Mouse (Mus musculus) left cerebral cortex, adult 2 months (tissue): ENCODE results near the gene Trim59. TPM values are rescaled to one million over a fixed set of nuclear protein-coding genes. Genes with fewer than 3 reads are reported as not detected.

ENCODE experiments used
- DNase-seq, 2 experiments: peaks; one replicate each; pipeline ENCODE4 v3.0.0; 2021 to 2022; ENCODE audit warnings: low spot score in 2 of 2, mixed read lengths in 1 of 2; ENCODE audit errors: extremely low spot score in 1 of 2
- H3K27ac ChIP-seq: fragments of 200-600 bp; 2 replicates; pipeline ENCODE4 v1.8.1; 2022
- H3K4me3 ChIP-seq: fragments of 200-600 bp; 2 replicates; pipeline ENCODE4 v1.8.1; 2022
- CTCF ChIP-seq: fragments of 200-600 bp; IDR thresholded peaks from 2 replicates; pipeline ENCODE4 v1.8.1; 2022; ENCODE audit warnings: antibody characterized with exemption, mild to moderate bottlenecking, moderate library complexity
- intact Hi-C: fragments of 180-260 bp; cut with DNase I; formaldehyde crosslinking; loops from one replicate; pipeline ENCODE4 v1.15.1; 2025
- long read RNA-seq, 2 experiments: library from polyadenylated mRNA; stranded (forward); transcript quantifications; one replicate each; pipeline ENCODE4 v2.0.0; 2021; ENCODE audit warnings: borderline mapping rate in 2 of 2
- total RNA-seq, 2 experiments: library from RNA; stranded (reverse); gene quantifications; 2 replicates each; pipeline ENCODE4 v1.2.3; 2021

The Trim59 gene
- total RNA-seq, result 1 to 10 TPM; 7.1 to 9.1 TPM
- long read RNA-seq, experiment 1, partial matches to known transcripts, result 1 of 11 reads
- long read RNA-seq, experiment 1, other reads (novel, unspliced or antisense), result 6 of 11 reads
- long read RNA-seq, experiment 2, partial matches to known transcripts, result 0 of 3 reads
- long read RNA-seq, experiment 2, other reads (novel, unspliced or antisense), result 1 of 3 reads

- Histone ChIP-seq H3K4me3 (peak within 1 kb of the TSS; percentile 96), H3K27ac (peak within 1 kb of the TSS; percentile 77)
- peak; percentile 86 to 91 for DNase-seq
- intact Hi-C loops, result loop anchor here (2.0 to 10.0 kb wide), 2 partner anchors 40 to 330 kb away; partner anchors contain the start of genes Ift80 and Smc4
- TF ChIP-seq CTCF, result no peak; the same call in none of the 2 replicates
Observed at GRCm38 (mm10) chr3:69044645-69045399, at the start of gene Trim59. TSS of gene Trim59 (minus strand) at chr3:69044755.

- H3K4me3 ChIP-seq, result no peak overlapping the region
- intact Hi-C loops, result no loop called here
- TF ChIP-seq CTCF, result peak; percentile 74
- no peak for DNase-seq
- H3K27ac ChIP-seq, result no peak overlapping the region
Observed at GRCm38 (mm10) chr3:69064005-69064404, 19.4 kb upstream of the Trim59 start.

- no peak for DNase-seq
- H3K4me3 ChIP-seq, result no peak overlapping the region
- TF ChIP-seq CTCF, result no peak
- intact Hi-C loops, result no loop called here
- H3K27ac ChIP-seq, result no peak overlapping the region
Observed at GRCm38 (mm10) chr3:69062764-69063163, 18.2 kb upstream of the Trim59 start.

- DNase-seq, result no peak
- H3K27ac ChIP-seq, result no peak overlapping the region
- TF ChIP-seq CTCF, result no peak
- intact Hi-C loops, result no loop called here
- no peak overlapping the region for H3K4me3 ChIP-seq
Observed at GRCm38 (mm10) chr3:69060672-69061071, 16.1 kb upstream of the Trim59 start.

- no peak overlapping the region for H3K4me3 ChIP-seq
- H3K27ac ChIP-seq, result no peak overlapping the region
- intact Hi-C loops, result no loop called here
- no peak for TF ChIP-seq CTCF
- DNase-seq, result no peak
Observed at GRCm38 (mm10) chr3:69055871-69056270, 11.3 kb upstream of the Trim59 start.

- no peak for TF ChIP-seq CTCF
- DNase-seq, result no peak
- Histone ChIP-seq H3K4me3 (no peak overlapping the region), H3K27ac (no peak overlapping the region)
- intact Hi-C loops, result no loop called here
Observed at GRCm38 (mm10) chr3:69054760-69055432, 10.3 kb upstream of the Trim59 start.

- DNase-seq, result no peak
- Histone ChIP-seq H3K27ac (no peak overlapping the region), H3K4me3 (no peak overlapping the region)
- intact Hi-C loops, result no loop called here
- TF ChIP-seq CTCF, result no peak
Observed at GRCm38 (mm10) chr3:69051894-69052293, 7.3 kb upstream of the Trim59 start.

GRCm38 (mm10) chr3:69049011-69049410, 4.5 kb upstream of the Trim59 start:
- intact Hi-C loops, result loop anchor here (10.0 kb wide), 1 partner anchor 334 kb away; no protein-coding TSS in a partner anchor
- no peak for TF ChIP-seq CTCF
- no peak for DNase-seq
- no peak overlapping the region for H3K4me3 ChIP-seq
- no peak overlapping the region; the same call in 1 of the 2 replicates for H3K27ac ChIP-seq

- DNase-seq, result no peak
- H3K4me3 ChIP-seq, result no peak overlapping the region
- TF ChIP-seq CTCF, result no peak
- intact Hi-C loops, result loop anchor here (10.0 kb wide), 1 partner anchor 333 kb away; no protein-coding TSS in a partner anchor
- H3K27ac ChIP-seq, result peak overlapping the region; percentile 40; the same call in 1 of the 2 replicates
Observed at GRCm38 (mm10) chr3:69047684-69048083, 3.1 kb upstream of the Trim59 start.

- H3K4me3 ChIP-seq, result no peak overlapping the region
- intact Hi-C loops, result loop anchor here (10.0 kb wide), 1 partner anchor 332 kb away; no protein-coding TSS in a partner anchor
- no peak overlapping the region for H3K27ac ChIP-seq
Observed at GRCm38 (mm10) chr3:69046509-69046908, 2.0 kb upstream of the Trim59 start.

GRCm38 (mm10) chr3:69045750-69046149, 1.2 kb upstream of the Trim59 start:
- TF ChIP-seq CTCF, result no peak
- no peak for DNase-seq
- peak overlapping the region; percentile 96 for H3K4me3 ChIP-seq
- intact Hi-C loops, result loop anchor here (2.0 to 10.0 kb wide), 2 partner anchors 41 to 331 kb away; partner anchors contain the start of genes Ift80 and Smc4
- H3K27ac ChIP-seq, result no peak overlapping the region; the same call in 1 of the 2 replicates

More at GRCm38 (mm10) chr3:69046509-69046908, 2.0 kb upstream of the Trim59 start:
- no peak for DNase-seq
- TF ChIP-seq CTCF, result no peak

- intact Hi-C loops, result loop anchor here (2.0 to 10.0 kb wide), 2 partner anchors 41 to 331 kb away; partner anchors contain the start of genes Ift80 and Smc4
- Histone ChIP-seq H3K27ac (peak overlapping the region; percentile 77; the same call in 1 of the 2 replicates), H3K4me3 (peak overlapping the region; percentile 96)
- TF ChIP-seq CTCF, result no peak
- no peak for DNase-seq
Observed at GRCm38 (mm10) chr3:69045400-69045703, 797 bp upstream of the Trim59 start.
